Mouse (Mus musculus) liver, embryonic 15.5 days (tissue): Measurements from ENCODE around the gene Tmed1. TPM values are rescaled to one million over a fixed set of nuclear protein-coding genes. Genes with fewer than 3 reads are reported as not detected.

Source experiments
- ATAC-seq: fragments of 200-750 bp; cut with Nextera tagmentation; 2 replicates; pipeline ENCODE4 v1.8.0; 2017; ENCODE audit warnings: moderate number of reproducible peaks, mild to moderate bottlenecking, moderate library complexity; ENCODE audit not compliant: insufficient read depth
- H3K27ac ChIP-seq: fragments of 300-500 bp; sonication (generic); replicated peaks from 2 replicates; pipeline ENCODE4 v1.5.1; 2015; ENCODE audit warnings: mild to moderate bottlenecking, inconsistent platforms
- H3K27me3 ChIP-seq: fragments of 300-500 bp; sonication (generic); 2 replicates; pipeline ENCODE4 v1.6.1; 2015; ENCODE audit warnings: mild to moderate bottlenecking, inconsistent platforms
- H3K36me3 ChIP-seq: fragments of 300-500 bp; sonication (generic); replicated peaks from 2 replicates; pipeline ENCODE4 v1.6.1; 2015; ENCODE audit warnings: moderate library complexity, mild to moderate bottlenecking, inconsistent platforms
- H3K4me1 ChIP-seq: fragments of 300-500 bp; sonication (generic); replicated peaks from 2 replicates; pipeline ENCODE4 v1.6.1; 2015; ENCODE audit warnings: inconsistent platforms
- H3K4me2 ChIP-seq: fragments of 300-500 bp; sonication (generic); 2 replicates; pipeline ENCODE4 v1.6.1; 2015; ENCODE audit warnings: moderate library complexity, mild to moderate bottlenecking, inconsistent platforms
- H3K4me3 ChIP-seq: fragments of 300-500 bp; sonication (generic); replicated peaks from 2 replicates; pipeline ENCODE4 v1.5.1; 2015; ENCODE audit warnings: mild to moderate bottlenecking, inconsistent platforms
- H3K9ac ChIP-seq: fragments of 300-500 bp; sonication (generic); 2 replicates; pipeline ENCODE4 v1.6.1; 2015; ENCODE audit warnings: moderate library complexity, mild to moderate bottlenecking, inconsistent platforms
- H3K9me3 ChIP-seq: fragments of 300-500 bp; sonication (generic); replicated peaks from 2 replicates; pipeline ENCODE4 v1.6.1; 2016; ENCODE audit warnings: inconsistent platforms
- WGBS: fragments of 180-500 bp; shearing (Covaris S2); methylation state at CpG from one replicate; pipeline ENCODE4 v1.1.7; 2015; ENCODE audit warnings: mixed read lengths; ENCODE audit not compliant: insufficient replicate concordance; 5-methylcytosine and 5-hydroxymethylcytosine counted together
- polyA plus RNA-seq: library from polyadenylated mRNA; unstranded; fragments of >200 nt; fragmentation: Nextera tagmentation; extraction: Ambion mirVana; gene quantifications from 2 replicates; pipeline ENCODE4 v1.2.1, GENCODE M21; 2015

The Tmed1 gene
- polyA plus RNA-seq = 31.5 and 33.6 TPM in 2 replicates

GRCm38 (mm10) chr9:21509772-21510688, at the start of gene Tmed1:
Gene Tmed1 (minus strand): TSS chr9:21510252.
- peak within 1 kb of the TSS; percentile 77 for H3K4me2 ChIP-seq
- peak within 1 kb of the TSS; percentile 70 for H3K9ac ChIP-seq
- H3K27ac ChIP-seq = peak within 1 kb of the TSS; percentile 84
- WGBS = under 1% methylated on average over 44 of the region's 44 CpGs
- peaks cover 41% of the 10 kb centered on the region for H3K36me3 ChIP-seq
- no peaks in the 10 kb centered on the region for H3K9me3 ChIP-seq
- ATAC-seq = peak; percentile 93
- no peaks in the 10 kb centered on the region for H3K27me3 ChIP-seq
- H3K4me1 ChIP-seq = peaks cover 36% of the 10 kb centered on the region
- H3K4me3 ChIP-seq = peak within 1 kb of the TSS; percentile 72

DNA sequence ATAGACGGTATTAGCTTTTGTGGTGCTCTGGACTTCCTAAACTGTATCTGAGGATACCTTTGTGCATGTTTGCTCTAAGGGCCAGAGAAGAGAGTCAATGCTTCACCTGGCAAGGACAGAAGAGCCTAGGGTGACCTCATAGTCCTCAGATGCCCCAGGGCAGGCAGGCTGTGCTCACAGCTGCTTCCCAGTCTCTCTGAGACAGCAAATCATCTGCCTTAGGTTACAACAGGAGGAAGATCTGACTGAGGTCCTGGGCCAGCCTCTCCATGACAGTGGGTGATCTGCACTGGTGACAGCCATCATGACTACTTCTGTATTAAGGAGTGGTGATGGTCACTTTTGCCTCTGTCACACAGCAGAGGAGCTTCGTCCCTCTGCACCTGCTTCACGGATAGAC, 49.1 kb upstream of the Tmed1 start:
- Histone ChIP-seq H3K36me3 (peaks cover 28% of the 10 kb centered on the region; the same call in 1 of the 2 replicates), H3K9ac (peak overlapping the region; percentile 17), H3K4me1 (peaks cover 69% of the 10 kb centered on the region), H3K27ac (peak overlapping the region; percentile 94), H3K9me3 (no peaks in the 10 kb centered on the region), H3K4me3 (no peak overlapping the region), H3K27me3 (no peaks in the 10 kb centered on the region), H3K4me2 (peak overlapping the region; percentile 69)
- no peak for ATAC-seq
- WGBS = 86% methylated on average over 3 of the region's 3 CpGs

- Histone ChIP-seq H3K4me3 (peak overlapping the region; percentile 14; the same call in 1 of the 2 replicates), H3K27me3 (no peaks in the 10 kb centered on the region), H3K36me3 (peaks cover 32% of the 10 kb centered on the region; the same call in 1 of the 2 replicates), H3K4me1 (peaks cover 75% of the 10 kb centered on the region), H3K27ac (peak overlapping the region; percentile 94), H3K9me3 (no peaks in the 10 kb centered on the region), H3K9ac (peak overlapping the region; percentile 35; the same call in 1 of the 2 replicates), H3K4me2 (peak overlapping the region; percentile 69)
- WGBS = 12% methylated on average over 4 of the region's 4 CpGs
- ATAC-seq = peak; percentile 100
These were observed 48.3 kb upstream of the Tmed1 start for GRCm38 (mm10) chr9:21558366-21558765.

- Histone ChIP-seq H3K4me1 (peaks cover 75% of the 10 kb centered on the region), H3K9me3 (no peaks in the 10 kb centered on the region), H3K9ac (peak overlapping the region; percentile 35; the same call in 1 of the 2 replicates), H3K4me2 (peak overlapping the region; percentile 69), H3K27ac (peak overlapping the region; percentile 94), H3K27me3 (no peaks in the 10 kb centered on the region), H3K36me3 (peaks cover 30% of the 10 kb centered on the region; the same call in 1 of the 2 replicates), H3K4me3 (no peak overlapping the region)
- ATAC-seq = no peak
- 69% methylated on average over 2 of the region's 2 CpGs for WGBS
These were observed 47.5 kb upstream of the Tmed1 start for GRCm38 (mm10) chr9:21557556-21557955.

- H3K4me2 ChIP-seq = no peak overlapping the region
- H3K9me3 ChIP-seq = no peaks in the 10 kb centered on the region
- peaks cover 35% of the 10 kb centered on the region for H3K36me3 ChIP-seq
- no peak overlapping the region for H3K4me3 ChIP-seq
- peak overlapping the region; percentile 94 for H3K27ac ChIP-seq
- peaks cover 75% of the 10 kb centered on the region for H3K4me1 ChIP-seq
- 76% methylated on average over 2 of the region's 2 CpGs for WGBS
- peak overlapping the region; percentile 35; the same call in 1 of the 2 replicates for H3K9ac ChIP-seq
- no peak for ATAC-seq
- no peaks in the 10 kb centered on the region for H3K27me3 ChIP-seq
These were observed 46.9 kb upstream of the Tmed1 start for GRCm38 (mm10) chr9:21556996-21557395.

GRCm38 (mm10) chr9:21555198-21555742, 45.2 kb upstream of the Tmed1 start:
- H3K27ac ChIP-seq = peak overlapping the region; percentile 83
- peaks cover 73% of the 10 kb centered on the region for H3K4me1 ChIP-seq
- H3K4me3 ChIP-seq = no peak overlapping the region
- WGBS = 62% methylated on average over 6 of the region's 6 CpGs
- H3K9me3 ChIP-seq = no peaks in the 10 kb centered on the region
- 0 out of 2 replicates have a peak overlapping the region, but pooled peaks have one; percentile 4 for H3K4me2 ChIP-seq
- ATAC-seq = peak; percentile 35
- no peak overlapping the region for H3K9ac ChIP-seq
- H3K36me3 ChIP-seq = peaks cover 31% of the 10 kb centered on the region
- no peaks in the 10 kb centered on the region for H3K27me3 ChIP-seq

DNA sequence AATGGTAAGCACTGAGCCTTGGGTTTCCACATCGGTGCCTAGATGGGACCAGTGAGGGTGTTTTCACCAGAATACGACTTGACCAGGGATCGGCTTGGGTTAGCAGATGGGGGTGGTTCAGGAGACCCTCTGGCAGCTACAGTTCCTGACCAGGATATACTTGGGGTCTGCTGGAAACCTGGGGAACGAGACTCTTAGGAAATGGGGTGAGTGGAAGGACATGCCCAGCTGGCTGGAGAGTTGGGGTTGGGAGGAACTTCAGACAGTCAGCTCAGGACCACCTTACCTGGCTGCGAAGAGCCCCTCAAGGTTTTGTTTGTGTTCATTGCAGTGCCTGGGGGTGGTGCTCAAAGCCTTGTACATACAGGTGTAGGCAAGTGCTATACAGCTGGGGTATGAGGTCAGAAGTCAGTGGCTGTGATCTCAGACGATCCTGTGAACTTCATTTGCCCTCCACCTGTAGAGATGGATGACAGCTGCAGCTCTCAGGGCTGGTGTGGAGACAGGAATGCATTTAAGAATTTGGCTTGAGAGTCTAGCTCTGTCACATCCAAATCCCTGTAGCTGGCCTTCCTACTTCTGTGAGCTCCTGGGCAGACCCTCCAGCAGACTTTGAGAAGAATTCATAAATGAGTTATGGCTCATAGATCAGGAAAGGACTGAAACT, 43.7 kb upstream of the Tmed1 start:
- ATAC-seq = no peak
- Histone ChIP-seq H3K36me3 (peaks cover 33% of the 10 kb centered on the region), H3K27me3 (no peaks in the 10 kb centered on the region), H3K9ac (no peak overlapping the region), H3K27ac (peak overlapping the region; percentile 83), H3K4me3 (no peak overlapping the region), H3K9me3 (no peaks in the 10 kb centered on the region), H3K4me1 (peaks cover 69% of the 10 kb centered on the region), H3K4me2 (no peak overlapping the region)
- WGBS = 84% methylated on average over 6 of the region's 6 CpGs

GRCm38 (mm10) chr9:21551049-21551448, 41.0 kb upstream of the Tmed1 start:
- WGBS = 88% methylated on average over 2 of the region's 2 CpGs
- Histone ChIP-seq H3K9ac (no peak overlapping the region), H3K4me3 (no peak overlapping the region), H3K4me1 (peaks cover 57% of the 10 kb centered on the region), H3K27ac (0 out of 2 replicates have a peak overlapping the region, but pooled peaks have one; percentile 1), H3K27me3 (no peaks in the 10 kb centered on the region), H3K9me3 (no peaks in the 10 kb centered on the region), H3K36me3 (peaks cover 33% of the 10 kb centered on the region), H3K4me2 (no peak overlapping the region)
- no peak for ATAC-seq

GRCm38 (mm10) chr9:21547075-21547941, 37.3 kb upstream of the Tmed1 start:
- Histone ChIP-seq H3K4me3 (peak overlapping the region; percentile 78), H3K9ac (peak overlapping the region; percentile 93), H3K36me3 (peaks cover 19% of the 10 kb centered on the region), H3K9me3 (no peaks in the 10 kb centered on the region), H3K4me2 (peak overlapping the region; percentile 95), H3K27ac (peak overlapping the region; percentile 95), H3K27me3 (no peaks in the 10 kb centered on the region), H3K4me1 (peaks cover 45% of the 10 kb centered on the region)
- ATAC-seq = peak; percentile 26
- under 1% methylated on average over 64 of the region's 66 CpGs for WGBS

DNA sequence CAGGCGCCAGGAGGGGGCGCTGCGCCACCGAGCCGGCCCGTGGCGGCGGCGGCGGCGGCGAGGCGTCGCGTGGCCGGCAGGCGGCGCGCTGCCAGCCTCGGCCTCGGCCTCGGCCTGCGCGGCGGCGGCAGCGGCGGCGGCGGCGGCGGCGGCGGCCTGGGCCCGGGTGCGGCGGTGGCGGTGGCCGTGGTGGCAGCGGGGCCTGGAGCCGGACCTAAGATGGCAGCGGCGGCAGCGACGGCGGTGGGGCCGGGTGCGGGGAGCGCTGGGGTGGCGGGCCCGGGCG, 36.7 kb upstream of the Tmed1 start, which contains the start of gene Carm1:
TSS of gene Carm1 (plus strand) at position 106 of the 286 bp plus-strand sequence.
- H3K9ac ChIP-seq = peak within 1 kb of the TSS; percentile 93
- no peak for ATAC-seq
- peak within 1 kb of the TSS; percentile 78 for H3K4me3 ChIP-seq
- no peaks in the 10 kb centered on the region for H3K9me3 ChIP-seq
- peak within 1 kb of the TSS; percentile 95 for H3K27ac ChIP-seq
- peaks cover 45% of the 10 kb centered on the region for H3K4me1 ChIP-seq
- H3K4me2 ChIP-seq = peak within 1 kb of the TSS; percentile 95
- peaks cover 15% of the 10 kb centered on the region for H3K36me3 ChIP-seq
- no peaks in the 10 kb centered on the region for H3K27me3 ChIP-seq
- 0% methylated on average over 27 of the region's 52 CpGs for WGBS
